Mouse (Mus musculus): ENCODE measurements at regions not wholly inside any gene's neighbourhood (a gene's known extent, or its start where the extent isn't known, plus 50 kb on each side); places are given as distances from the start of the nearest gene placed in this dataset.
A peak's percentile ranks its signal among the peaks of the same experiment; 100 is the strongest.

DNA sequence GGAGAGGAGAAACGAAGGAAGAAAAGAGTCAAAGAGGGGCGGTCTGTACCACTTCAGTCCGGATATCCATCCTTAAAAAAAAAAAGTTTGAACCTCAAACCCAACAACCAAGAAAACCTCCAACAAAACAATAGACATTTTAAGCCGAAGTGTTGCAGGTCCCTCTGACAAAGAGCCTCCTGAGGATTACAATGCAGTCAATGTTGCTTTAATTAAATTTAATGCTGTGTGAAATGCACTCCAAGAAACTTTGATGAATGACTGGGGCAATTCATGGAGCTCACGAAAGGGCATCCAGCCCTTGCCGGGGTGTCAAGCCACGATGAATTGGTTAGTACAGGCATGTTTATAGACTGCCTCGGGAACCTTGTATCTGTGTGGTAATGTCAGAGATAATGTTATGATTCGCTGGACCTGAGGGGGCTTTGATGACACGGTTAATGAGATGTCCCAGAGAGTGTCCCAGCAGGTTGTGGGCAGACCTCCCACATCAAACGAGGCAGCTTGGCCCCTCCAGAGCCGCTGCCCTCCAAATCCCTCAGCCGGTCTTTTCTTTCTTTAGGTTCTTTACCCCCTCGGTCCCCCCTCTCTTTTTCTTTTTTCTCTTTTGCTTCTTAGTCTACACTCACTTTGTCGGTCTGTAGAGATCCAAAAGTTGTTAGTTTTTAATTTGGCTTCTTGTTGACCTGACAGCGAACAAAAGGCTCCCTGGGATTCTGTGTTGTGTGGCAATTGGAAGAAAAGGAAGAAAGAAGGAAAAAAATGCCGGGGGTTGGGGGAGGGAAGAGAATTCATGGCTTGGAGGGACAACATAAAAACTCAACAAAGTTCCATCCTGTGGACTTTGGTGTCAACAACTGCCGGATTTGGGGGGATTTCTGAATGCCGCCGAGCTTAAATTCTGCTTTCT, 341.5 kb downstream of the Nkx6-1 start:
- no peak overlapping the region for H3K4me3 ChIP-seq (ENCODE audit: insufficient read depth, low read length)
- no peak for TF ChIP-seq POLR2A (IDR thresholded peaks at IDR 0.05; ENCODE audit: low read depth, low read length)
- TF ChIP-seq CTCF (IDR thresholded peaks at IDR 0.05; ENCODE audit: borderline replicate concordance, insufficient read depth, low read length): no peak
- H3K27ac ChIP-seq (ENCODE audit: insufficient read depth, low read length): no peak overlapping the region
- no peaks in the 10 kb centered on the region for H3K4me1 ChIP-seq (ENCODE audit: control insufficient read depth, insufficient read depth, low read length)

DNA sequence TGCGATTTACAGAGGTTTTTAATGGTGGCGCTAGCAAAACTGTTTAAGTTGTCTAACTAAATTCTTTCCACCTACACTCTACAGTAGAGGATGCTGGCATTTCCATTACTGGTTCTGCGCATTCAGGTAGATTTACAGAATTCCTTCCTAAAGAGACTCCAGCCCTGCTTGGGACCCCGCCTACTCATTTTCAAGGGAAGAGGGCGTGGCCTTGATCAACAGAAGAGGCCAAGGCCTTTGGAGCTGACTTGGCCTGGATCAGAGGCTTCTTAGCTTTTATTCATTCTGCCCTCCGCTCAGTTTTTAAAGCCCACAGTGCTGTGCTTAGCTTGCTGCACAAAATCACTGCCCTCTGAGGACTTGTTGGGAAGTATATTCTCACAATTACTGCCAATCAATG, 364.8 kb downstream of the Nkx6-1 start:
- Histone ChIP-seq H3K4me1 (ENCODE audit: control insufficient read depth, insufficient read depth, low read length) (no peaks in the 10 kb centered on the region), H3K27ac (ENCODE audit: insufficient read depth, low read length) (no peak overlapping the region), H3K4me3 (ENCODE audit: insufficient read depth, low read length) (no peak overlapping the region)
- TF ChIP-seq POLR2A (IDR thresholded peaks at IDR 0.05; ENCODE audit: low read depth, low read length): no peak
- no peak for TF ChIP-seq CTCF (IDR thresholded peaks at IDR 0.05; ENCODE audit: borderline replicate concordance, insufficient read depth, low read length)

DNA sequence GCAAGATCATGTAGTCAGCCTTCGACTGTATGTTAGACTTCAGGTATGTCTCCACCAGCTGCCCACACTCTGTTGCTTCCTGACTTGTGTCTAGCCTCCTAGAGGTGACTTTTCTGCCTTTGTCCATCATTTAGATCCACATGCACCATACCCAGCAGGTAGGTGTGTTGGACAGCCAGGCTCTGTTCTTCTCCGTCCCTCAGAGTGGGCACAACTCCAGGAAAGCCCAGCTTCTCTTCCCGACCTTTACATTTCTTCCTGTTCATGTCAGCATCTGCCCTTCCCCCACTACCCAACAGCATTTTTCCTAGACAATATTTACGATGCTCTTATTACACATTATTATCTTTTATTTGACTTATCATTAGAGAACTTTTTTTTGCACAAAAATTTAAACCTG, 366.4 kb downstream of the Nkx6-1 start:
- no peak for TF ChIP-seq CTCF (IDR thresholded peaks at IDR 0.05; ENCODE audit: borderline replicate concordance, insufficient read depth, low read length)
- TF ChIP-seq POLR2A (IDR thresholded peaks at IDR 0.05; ENCODE audit: low read depth, low read length): no peak
- H3K4me3 ChIP-seq (ENCODE audit: insufficient read depth, low read length): no peak overlapping the region
- H3K27ac ChIP-seq (ENCODE audit: insufficient read depth, low read length): no peak overlapping the region
- no peaks in the 10 kb centered on the region for H3K4me1 ChIP-seq (ENCODE audit: control insufficient read depth, insufficient read depth, low read length)

DNA sequence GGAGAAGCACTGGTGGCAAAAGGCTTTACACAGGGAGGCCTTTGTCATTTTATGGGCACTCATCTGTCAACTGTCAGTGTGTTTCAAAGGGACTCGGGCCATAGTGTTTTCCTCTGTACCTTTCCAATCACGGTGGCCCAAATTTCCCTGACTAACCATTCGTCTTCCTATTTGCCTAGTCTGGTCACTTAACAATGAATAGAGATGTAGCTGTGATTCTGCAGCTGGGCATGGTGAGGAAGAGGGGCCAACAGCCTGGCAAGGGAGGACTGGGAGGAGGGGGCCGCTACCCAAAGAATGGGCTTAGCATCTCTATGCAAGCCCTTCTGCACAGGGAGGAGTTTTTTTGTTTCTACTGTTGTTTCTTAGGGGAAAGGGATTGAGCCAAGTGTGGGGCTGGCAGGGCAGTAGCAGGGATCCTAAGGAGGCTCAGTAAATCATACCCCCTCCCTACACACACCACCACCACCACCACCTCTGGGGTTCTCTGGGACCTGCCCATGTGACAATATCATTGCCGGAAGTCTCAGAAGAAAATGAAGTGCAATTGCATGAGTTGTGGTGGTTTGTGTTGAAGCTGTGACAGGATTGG, 367.2 kb downstream of the Nkx6-1 start:
- TF ChIP-seq CTCF (IDR thresholded peaks at IDR 0.05; ENCODE audit: borderline replicate concordance, insufficient read depth, low read length): no peak
- TF ChIP-seq POLR2A (IDR thresholded peaks at IDR 0.05; ENCODE audit: low read depth, low read length): no peak
- Histone ChIP-seq H3K4me3 (ENCODE audit: insufficient read depth, low read length) (no peak overlapping the region), H3K27ac (ENCODE audit: insufficient read depth, low read length) (no peak overlapping the region), H3K4me1 (ENCODE audit: control insufficient read depth, insufficient read depth, low read length) (no peaks in the 10 kb centered on the region)

DNA sequence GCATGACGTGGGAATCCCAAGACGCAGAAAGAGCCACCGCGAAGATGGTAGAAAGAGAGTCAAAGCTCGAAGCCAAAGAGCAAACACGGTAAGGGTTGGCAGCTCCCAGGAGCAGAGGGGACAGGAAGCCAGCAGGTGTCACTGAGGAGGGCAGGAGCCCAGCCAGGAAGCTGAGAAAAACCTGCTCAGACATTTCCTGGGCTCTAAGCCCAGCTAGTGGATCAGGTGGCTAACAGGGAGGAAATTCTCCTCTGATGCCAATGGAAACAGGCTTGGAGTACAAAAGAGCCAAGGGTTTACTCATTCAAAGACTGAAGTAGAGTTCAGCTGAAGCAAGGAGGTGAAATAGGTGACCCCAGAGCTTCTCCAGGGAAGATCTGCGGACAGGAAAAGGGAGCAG, 368.9 kb downstream of the Nkx6-1 start:
- no peak overlapping the region for H3K27ac ChIP-seq (ENCODE audit: insufficient read depth, low read length)

DNA sequence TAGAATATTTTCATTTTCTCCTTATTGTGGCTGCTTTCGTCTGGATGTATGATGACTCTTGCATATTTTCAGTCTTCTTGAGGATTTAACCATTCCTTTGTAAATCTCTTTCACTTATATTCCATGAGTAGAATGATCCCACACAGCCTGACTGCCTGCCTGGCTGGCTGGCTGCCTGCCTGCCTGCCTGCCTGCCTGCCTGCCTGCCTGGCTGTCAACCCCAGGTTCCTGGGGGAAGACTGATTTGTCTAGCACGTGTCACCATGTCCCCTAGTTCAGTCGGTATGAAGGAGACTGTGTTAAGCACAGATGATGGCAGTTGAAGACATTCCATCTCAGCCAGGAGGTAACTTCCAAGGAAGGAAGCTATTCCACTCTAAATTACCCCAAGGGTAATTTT, 370.8 kb downstream of the Nkx6-1 start:
- Histone ChIP-seq H3K4me3 (ENCODE audit: insufficient read depth, low read length) (no peak overlapping the region), H3K27ac (ENCODE audit: insufficient read depth, low read length) (no peak overlapping the region), H3K4me1 (ENCODE audit: control insufficient read depth, insufficient read depth, low read length) (no peaks in the 10 kb centered on the region)
- TF ChIP-seq POLR2A (IDR thresholded peaks at IDR 0.05; ENCODE audit: low read depth, low read length): no peak
- TF ChIP-seq CTCF (IDR thresholded peaks at IDR 0.05; ENCODE audit: borderline replicate concordance, insufficient read depth, low read length): no peak

More for the DNA sequence above, 368.9 kb downstream of the Nkx6-1 start:
- TF ChIP-seq CTCF (IDR thresholded peaks at IDR 0.05; ENCODE audit: borderline replicate concordance, insufficient read depth, low read length): no peak
- no peak for TF ChIP-seq POLR2A (IDR thresholded peaks at IDR 0.05; ENCODE audit: low read depth, low read length)
- no peaks in the 10 kb centered on the region for H3K4me1 ChIP-seq (ENCODE audit: control insufficient read depth, insufficient read depth, low read length)
- H3K4me3 ChIP-seq (ENCODE audit: insufficient read depth, low read length): no peak overlapping the region

DNA sequence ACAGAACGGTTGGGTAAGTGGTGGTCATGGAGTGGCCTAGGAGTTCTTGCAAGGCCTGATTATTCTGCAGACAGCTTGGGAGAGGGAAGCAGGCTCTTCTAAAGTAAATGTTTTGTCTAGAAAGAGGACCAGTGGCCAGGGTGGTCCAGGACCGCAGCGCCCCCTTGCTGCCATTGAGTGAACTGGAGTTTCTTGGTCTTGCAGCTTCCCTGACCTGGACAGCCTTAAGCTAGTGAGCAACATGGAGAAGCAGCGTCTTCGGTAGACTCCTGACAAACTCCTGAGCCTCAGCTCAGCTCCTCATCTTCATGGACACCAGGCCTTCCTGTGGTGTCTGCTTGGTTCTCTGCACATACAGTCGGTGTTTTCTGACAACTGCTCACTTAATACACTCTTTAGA, 376.4 kb downstream of the Nkx6-1 start:
- TF ChIP-seq POLR2A (IDR thresholded peaks at IDR 0.05; ENCODE audit: low read depth, low read length): no peak
- TF ChIP-seq CTCF (IDR thresholded peaks at IDR 0.05; ENCODE audit: borderline replicate concordance, insufficient read depth, low read length): 0 out of 2 replicates have a peak, but pooled peaks have one; percentile 17
- no peak overlapping the region for H3K27ac ChIP-seq (ENCODE audit: insufficient read depth, low read length)
- no peaks in the 10 kb centered on the region for H3K4me1 ChIP-seq (ENCODE audit: control insufficient read depth, insufficient read depth, low read length)

DNA sequence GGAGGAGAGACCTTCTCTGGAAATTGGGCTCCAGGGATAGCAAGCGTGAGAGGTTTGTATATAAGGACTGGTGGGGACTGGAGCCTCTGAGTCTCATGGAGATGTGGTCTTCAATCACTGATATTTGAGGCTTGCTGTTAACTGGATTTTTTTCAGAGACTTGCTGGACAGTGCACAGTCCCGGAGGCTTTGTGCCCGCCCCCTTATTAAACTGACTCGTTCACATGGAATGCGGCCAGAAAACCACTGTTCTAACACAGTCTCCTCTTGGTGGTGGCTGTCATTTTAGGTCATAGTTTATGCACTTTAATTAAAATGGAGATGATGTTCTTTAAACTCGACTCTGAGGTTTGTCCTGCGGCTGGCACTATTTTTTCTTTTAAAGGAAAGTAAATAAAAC, 378.9 kb downstream of the Nkx6-1 start:
- Histone ChIP-seq H3K4me1 (ENCODE audit: control insufficient read depth, insufficient read depth, low read length) (no peaks in the 10 kb centered on the region), H3K27ac (ENCODE audit: insufficient read depth, low read length) (no peak overlapping the region)
- no peak for TF ChIP-seq CTCF (IDR thresholded peaks at IDR 0.05; ENCODE audit: borderline replicate concordance, insufficient read depth, low read length)
- no peak for TF ChIP-seq POLR2A (IDR thresholded peaks at IDR 0.05; ENCODE audit: low read depth, low read length)

More for the DNA sequence above, 376.4 kb downstream of the Nkx6-1 start:
- no peak overlapping the region for H3K4me3 ChIP-seq (ENCODE audit: insufficient read depth, low read length)

DNA sequence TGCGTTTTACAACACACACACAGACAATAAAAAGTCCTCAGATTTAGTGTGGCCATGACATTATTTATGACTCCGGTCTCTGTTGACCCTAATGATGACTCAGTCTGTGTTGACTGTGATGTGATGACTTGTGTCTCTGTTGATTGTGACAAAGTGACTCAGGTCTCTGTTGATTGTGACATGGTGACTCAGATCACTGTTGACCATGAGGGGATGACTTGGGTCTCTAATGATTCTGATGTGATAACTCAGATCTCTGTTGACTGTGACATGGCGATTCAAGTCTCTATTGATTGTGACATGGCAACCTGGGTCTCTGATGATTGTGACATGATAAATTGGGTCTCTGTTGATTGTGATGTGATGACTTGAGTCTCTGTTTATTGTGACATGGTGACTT, 405.0 kb downstream of the Gpat3 start:
- TF ChIP-seq POLR2A (IDR thresholded peaks at IDR 0.05; ENCODE audit: low read depth, low read length) (no peak), CTCF (IDR thresholded peaks at IDR 0.05; ENCODE audit: borderline replicate concordance, insufficient read depth, low read length) (no peak)
- Histone ChIP-seq H3K4me1 (ENCODE audit: control insufficient read depth, insufficient read depth, low read length) (no peaks in the 10 kb centered on the region), H3K27ac (ENCODE audit: insufficient read depth, low read length) (no peak overlapping the region), H3K4me3 (ENCODE audit: insufficient read depth, low read length) (no peak overlapping the region)

More for the DNA sequence above, 378.9 kb downstream of the Nkx6-1 start:
- no peak overlapping the region for H3K4me3 ChIP-seq (ENCODE audit: insufficient read depth, low read length)

DNA sequence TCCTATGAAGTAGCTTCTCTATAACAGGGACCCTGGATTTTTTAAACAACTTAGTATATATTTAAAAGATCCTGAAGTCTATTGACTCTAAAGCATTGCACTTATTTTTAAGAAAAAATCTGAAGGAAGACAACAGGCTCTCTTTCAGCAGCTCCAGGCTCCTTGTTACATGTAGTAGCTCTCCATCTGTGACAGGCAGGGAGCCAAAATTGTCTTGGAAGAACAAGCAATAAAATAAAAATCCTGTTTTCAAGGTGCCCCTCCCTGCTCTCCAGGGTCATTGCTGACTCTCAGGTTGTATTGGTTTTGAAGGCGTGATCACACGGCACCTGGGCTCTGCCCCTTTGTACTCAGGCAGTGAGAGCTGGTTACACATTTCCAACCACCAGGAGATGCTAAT, 397.1 kb downstream of the Gpat3 start:
- TF ChIP-seq POLR2A (IDR thresholded peaks at IDR 0.05; ENCODE audit: low read depth, low read length) (no peak), CTCF (IDR thresholded peaks at IDR 0.05; ENCODE audit: borderline replicate concordance, insufficient read depth, low read length) (no peak)
- no peak overlapping the region for H3K4me3 ChIP-seq (ENCODE audit: insufficient read depth, low read length)
- no peak overlapping the region for H3K27ac ChIP-seq (ENCODE audit: insufficient read depth, low read length)
- H3K4me1 ChIP-seq (ENCODE audit: control insufficient read depth, insufficient read depth, low read length): peaks cover 2% of the 10 kb centered on the region
